Mouse (Mus musculus): ENCODE results near the gene Pfkm. TPM values are rescaled to one million over a fixed set of nuclear protein-coding genes. Genes with fewer than 3 reads are reported as not detected.

Gene Pfkm
- polyA plus RNA-seq, 1 experiment: 36.4 TPM

- no peak for TF ChIP-seq MYOD1 (IDR thresholded peaks at IDR 0.05; ENCODE audit: control insufficient read depth, insufficient read length, low read depth)
- no peak for TF ChIP-seq FOSL1 (IDR thresholded peaks at IDR 0.05; ENCODE audit: insufficient read depth, low read length, poor library complexity, severe bottlenecking)
- no peak for TF ChIP-seq MAX (IDR thresholded peaks at IDR 0.05)
- no peak overlapping the region for H3K4me3 ChIP-seq (ENCODE audit: insufficient read depth, poor library complexity, severe bottlenecking)
- H3K36me3 ChIP-seq (ENCODE audit: control insufficient read depth, insufficient read depth): peaks cover 26% of the 10 kb centered on the region
- H3K27me3 ChIP-seq (ENCODE audit: control insufficient read depth, insufficient read depth, insufficient read length): no peaks in the 10 kb centered on the region
- no peak overlapping the region for H3ac ChIP-seq (ENCODE audit: control insufficient read depth, insufficient read length, low read depth)
- H3K79me2 ChIP-seq (ENCODE audit: control insufficient read depth, insufficient read depth): no peaks in the 10 kb centered on the region
- H3K79me3 ChIP-seq (ENCODE audit: low read depth): no peaks in the 10 kb centered on the region
Observed at GRCm38 (mm10) chr15:98116287-98116686, 23.9 kb downstream of the Pfkm start.

- Histone ChIP-seq H3ac (ENCODE audit: control insufficient read depth, insufficient read length, low read depth) (no peak overlapping the region), H3K36me3 (ENCODE audit: control insufficient read depth, insufficient read depth) (peaks cover 36% of the 10 kb centered on the region), H3K79me3 (ENCODE audit: low read depth) (no peaks in the 10 kb centered on the region), H3K4me3 (ENCODE audit: insufficient read depth, poor library complexity, severe bottlenecking) (no peak overlapping the region), H3K27me3 (ENCODE audit: control insufficient read depth, insufficient read depth, insufficient read length) (no peaks in the 10 kb centered on the region), H3K79me2 (ENCODE audit: control insufficient read depth, insufficient read depth) (no peaks in the 10 kb centered on the region)
- TF ChIP-seq CEBPB (IDR thresholded peaks at IDR 0.05; ENCODE audit: low read depth) (no peak), MYOG (IDR thresholded peaks at IDR 0.05; ENCODE audit: control insufficient read depth, extremely low read depth, insufficient read length) (no peak), MAX (IDR thresholded peaks at IDR 0.05) (no peak), FOSL1 (IDR thresholded peaks at IDR 0.05; ENCODE audit: insufficient read depth, low read length, poor library complexity, severe bottlenecking) (no peak), MYOD1 (IDR thresholded peaks at IDR 0.05; ENCODE audit: control insufficient read depth, insufficient read length, low read depth) (no peak), CTCF (IDR thresholded peaks at IDR 0.05; ENCODE audit: control insufficient read depth, insufficient read depth, insufficient read length) (no peak), USF1 (IDR thresholded peaks at IDR 0.05; ENCODE audit: low read depth) (no peak)
Observed at GRCm38 (mm10) chr15:98119363-98119762, 27.0 kb downstream of the Pfkm start.

- H3K36me3 ChIP-seq (ENCODE audit: control insufficient read depth, insufficient read depth): peaks cover 31% of the 10 kb centered on the region
- no peaks in the 10 kb centered on the region for H3K27me3 ChIP-seq (ENCODE audit: control insufficient read depth, insufficient read depth, insufficient read length)
- no peak overlapping the region for H3ac ChIP-seq (ENCODE audit: control insufficient read depth, insufficient read length, low read depth)
- H3K79me2 ChIP-seq (ENCODE audit: control insufficient read depth, insufficient read depth): no peaks in the 10 kb centered on the region
- no peaks in the 10 kb centered on the region for H3K79me3 ChIP-seq (ENCODE audit: low read depth)
- no peak for TF ChIP-seq USF1 (IDR thresholded peaks at IDR 0.05; ENCODE audit: low read depth)
- no peak for TF ChIP-seq MYOD1 (IDR thresholded peaks at IDR 0.05; ENCODE audit: control insufficient read depth, insufficient read length, low read depth)
- no peak for TF ChIP-seq CEBPB (IDR thresholded peaks at IDR 0.05; ENCODE audit: low read depth)
- no peak for TF ChIP-seq CTCF (IDR thresholded peaks at IDR 0.05; ENCODE audit: control insufficient read depth, insufficient read depth, insufficient read length)
- TF ChIP-seq FOSL1 (IDR thresholded peaks at IDR 0.05; ENCODE audit: insufficient read depth, low read length, poor library complexity, severe bottlenecking): no peak
- TF ChIP-seq MAX (IDR thresholded peaks at IDR 0.05): no peak
- no peak for TF ChIP-seq MYOG (IDR thresholded peaks at IDR 0.05; ENCODE audit: control insufficient read depth, extremely low read depth, insufficient read length)
- H3K4me3 ChIP-seq (ENCODE audit: insufficient read depth, poor library complexity, severe bottlenecking): no peak overlapping the region
Observed at GRCm38 (mm10) chr15:98120831-98121230, 28.4 kb downstream of the Pfkm start.

GRCm38 (mm10) chr15:98131001-98131400 lies 38.6 kb downstream of the Pfkm start:
- no peak overlapping the region for H3K4me3 ChIP-seq (ENCODE audit: insufficient read depth, poor library complexity, severe bottlenecking)
- TF ChIP-seq MAX (IDR thresholded peaks at IDR 0.05): no peak
- TF ChIP-seq USF1 (IDR thresholded peaks at IDR 0.05; ENCODE audit: low read depth): no peak
- H3K36me3 ChIP-seq (ENCODE audit: control insufficient read depth, insufficient read depth): peaks cover 51% of the 10 kb centered on the region
- no peaks in the 10 kb centered on the region for H3K27me3 ChIP-seq (ENCODE audit: control insufficient read depth, insufficient read depth, insufficient read length)
- H3K79me2 ChIP-seq (ENCODE audit: control insufficient read depth, insufficient read depth): no peaks in the 10 kb centered on the region
- no peaks in the 10 kb centered on the region for H3K79me3 ChIP-seq (ENCODE audit: low read depth)
- H3ac ChIP-seq (ENCODE audit: control insufficient read depth, insufficient read length, low read depth): no peak overlapping the region

GRCm38 (mm10) chr15:98131451-98131850 lies 39.1 kb downstream of the Pfkm start:
- Histone ChIP-seq H3K4me3 (ENCODE audit: insufficient read depth, poor library complexity, severe bottlenecking) (no peak overlapping the region), H3K79me3 (ENCODE audit: low read depth) (no peaks in the 10 kb centered on the region), H3K27me3 (ENCODE audit: control insufficient read depth, insufficient read depth, insufficient read length) (no peaks in the 10 kb centered on the region), H3K36me3 (ENCODE audit: control insufficient read depth, insufficient read depth) (peaks cover 56% of the 10 kb centered on the region), H3K79me2 (ENCODE audit: control insufficient read depth, insufficient read depth) (no peaks in the 10 kb centered on the region), H3ac (ENCODE audit: control insufficient read depth, insufficient read length, low read depth) (no peak overlapping the region)
- TF ChIP-seq MAX (IDR thresholded peaks at IDR 0.05): no peak
- TF ChIP-seq CTCF (IDR thresholded peaks at IDR 0.05; ENCODE audit: control insufficient read depth, insufficient read depth, insufficient read length): no peak
- no peak for TF ChIP-seq USF1 (IDR thresholded peaks at IDR 0.05; ENCODE audit: low read depth)
- TF ChIP-seq FOSL1 (IDR thresholded peaks at IDR 0.05; ENCODE audit: insufficient read depth, low read length, poor library complexity, severe bottlenecking): no peak

- Histone ChIP-seq H3K36me3 (ENCODE audit: control insufficient read depth, insufficient read depth) (peaks cover 56% of the 10 kb centered on the region), H3K27me3 (ENCODE audit: control insufficient read depth, insufficient read depth, insufficient read length) (no peaks in the 10 kb centered on the region), H3K79me3 (ENCODE audit: low read depth) (no peaks in the 10 kb centered on the region), H3ac (ENCODE audit: control insufficient read depth, insufficient read length, low read depth) (no peak overlapping the region), H3K79me2 (ENCODE audit: control insufficient read depth, insufficient read depth) (no peaks in the 10 kb centered on the region), H3K4me3 (ENCODE audit: insufficient read depth, poor library complexity, severe bottlenecking) (no peak overlapping the region)
- TF ChIP-seq MYOG (IDR thresholded peaks at IDR 0.05; ENCODE audit: control insufficient read depth, extremely low read depth, insufficient read length): no peak
Observed at GRCm38 (mm10) chr15:98131942-98132655, 39.7 kb downstream of the Pfkm start.
